Mouse (Mus musculus): ENCODE results near the gene Lipe.
A peak's percentile ranks its signal among the peaks of the same experiment; 100 is the strongest.

Lipe gene

DNA sequence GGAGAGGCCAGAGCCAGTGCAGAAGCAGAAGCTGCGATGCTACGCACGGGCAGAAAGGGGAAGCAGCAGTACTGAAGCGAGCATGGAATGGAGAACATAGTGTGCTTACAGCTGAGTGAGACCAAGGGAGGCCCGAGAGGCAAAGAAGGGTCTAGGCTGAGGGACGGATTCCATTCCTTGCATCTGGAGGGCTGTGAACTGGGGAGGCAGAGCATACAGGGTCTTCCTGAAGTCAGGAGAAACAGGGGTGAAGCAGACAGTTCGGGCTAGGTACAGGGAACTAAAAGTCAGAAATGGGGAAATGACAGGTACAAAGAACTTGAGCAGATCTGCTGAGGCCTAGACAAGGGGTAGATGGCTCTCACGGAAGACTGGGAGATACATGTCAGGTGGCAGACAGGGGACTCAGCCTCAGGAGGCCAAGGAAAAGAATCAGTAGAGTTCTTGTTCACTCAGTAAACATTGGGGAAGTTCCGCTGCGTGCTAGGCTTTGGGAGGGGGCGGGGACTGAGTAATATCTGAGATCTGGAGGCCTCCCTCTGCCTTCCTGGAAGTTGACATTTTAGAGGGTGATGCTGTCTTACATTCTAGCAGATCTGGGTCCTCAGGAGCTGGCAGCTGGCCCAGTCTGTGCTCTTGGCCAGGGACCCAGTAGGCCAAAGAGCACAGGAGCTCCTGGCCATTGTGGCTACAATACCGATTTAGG lies 12.5 kb downstream of the Lipe start:
- peak in 1 of 2 experiments; percentile 72 for DNase-seq (ENCODE audit: low spot score in 2 of 2)

- DNase-seq (ENCODE audit: low spot score in 2 of 2), result no peak
Measured at GRCm38 (mm10) chr7:25385259-25385658, 13.3 kb downstream of the Lipe start.

DNA sequence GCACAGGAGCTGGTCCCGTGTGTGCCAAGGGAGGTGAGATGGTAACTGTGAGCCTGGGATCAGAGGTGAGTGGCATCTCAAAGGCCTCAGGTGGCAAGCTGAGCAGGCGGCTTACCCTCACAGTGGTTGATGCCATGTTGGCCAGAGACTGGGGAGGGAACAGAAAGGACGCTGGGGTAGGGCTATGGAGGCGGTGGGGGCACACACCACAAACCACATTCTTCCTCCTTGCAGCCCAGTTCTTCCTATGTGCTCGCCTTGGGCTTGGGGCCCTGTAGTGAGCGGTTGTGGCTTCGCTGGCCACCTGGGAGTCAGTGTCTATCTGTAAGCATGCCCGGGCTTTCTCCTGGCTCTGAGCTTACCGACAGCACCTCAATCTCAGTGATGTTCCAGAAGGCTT lies 13.7 kb downstream of the Lipe start:
- DNase-seq (ENCODE audit: low spot score in 2 of 2), result no peak

DNA sequence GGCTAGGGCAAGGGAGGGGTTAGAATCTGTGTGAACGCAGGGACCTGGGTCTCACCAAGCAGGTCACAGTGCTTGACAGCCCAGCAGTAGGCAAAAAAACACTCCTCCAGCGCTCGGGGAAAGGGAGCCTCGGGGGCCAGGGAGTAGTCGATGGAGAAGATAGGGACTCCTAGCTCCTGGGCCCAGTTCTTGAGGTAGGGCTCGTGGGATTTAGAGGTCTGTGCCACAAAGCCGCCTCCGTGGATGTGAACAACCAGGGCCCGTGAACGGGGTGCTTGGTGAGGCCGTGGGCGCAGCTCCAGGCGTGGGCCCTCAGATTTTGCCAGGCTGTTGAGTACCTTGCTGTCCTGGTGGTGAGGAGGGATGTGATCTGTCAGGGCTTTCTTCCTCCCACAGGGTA lies 14.2 kb downstream of the Lipe start:
- DNase-seq (ENCODE audit: low spot score in 2 of 2), result no peak

GRCm38 (mm10) chr7:25383891-25384290 lies 14.6 kb downstream of the Lipe start:
- DNase-seq (ENCODE audit: low spot score in 2 of 2), result no peak

GRCm38 (mm10) chr7:25383385-25383784 lies 15.1 kb downstream of the Lipe start:
- no peak for DNase-seq (ENCODE audit: low spot score in 2 of 2)

DNA sequence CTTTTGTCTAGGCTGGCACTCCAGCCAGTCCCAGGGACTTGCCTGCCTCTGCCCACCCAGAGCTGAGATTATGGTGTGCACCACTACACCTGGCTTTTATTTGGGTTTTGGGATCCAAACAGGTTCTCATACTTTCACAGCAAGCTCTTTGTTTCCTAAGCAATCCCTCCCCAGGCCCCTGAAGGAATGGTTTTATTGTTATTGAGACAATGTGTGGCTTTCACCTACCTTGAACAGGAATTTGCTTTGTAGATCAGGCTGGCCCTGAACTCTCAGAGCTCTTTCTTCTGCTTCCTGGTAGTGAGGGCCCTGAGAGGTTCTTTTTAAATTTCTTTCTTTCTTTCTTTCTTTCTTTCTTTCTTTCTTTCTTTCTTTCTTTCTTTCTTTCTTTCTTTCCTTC lies 16.0 kb downstream of the Lipe start:
- DNase-seq (ENCODE audit: low spot score in 2 of 2), result no peak

GRCm38 (mm10) chr7:25381284-25381680 lies 17.2 kb downstream of the Lipe start:
- DNase-seq (ENCODE audit: low spot score in 2 of 2), result no peak

DNA sequence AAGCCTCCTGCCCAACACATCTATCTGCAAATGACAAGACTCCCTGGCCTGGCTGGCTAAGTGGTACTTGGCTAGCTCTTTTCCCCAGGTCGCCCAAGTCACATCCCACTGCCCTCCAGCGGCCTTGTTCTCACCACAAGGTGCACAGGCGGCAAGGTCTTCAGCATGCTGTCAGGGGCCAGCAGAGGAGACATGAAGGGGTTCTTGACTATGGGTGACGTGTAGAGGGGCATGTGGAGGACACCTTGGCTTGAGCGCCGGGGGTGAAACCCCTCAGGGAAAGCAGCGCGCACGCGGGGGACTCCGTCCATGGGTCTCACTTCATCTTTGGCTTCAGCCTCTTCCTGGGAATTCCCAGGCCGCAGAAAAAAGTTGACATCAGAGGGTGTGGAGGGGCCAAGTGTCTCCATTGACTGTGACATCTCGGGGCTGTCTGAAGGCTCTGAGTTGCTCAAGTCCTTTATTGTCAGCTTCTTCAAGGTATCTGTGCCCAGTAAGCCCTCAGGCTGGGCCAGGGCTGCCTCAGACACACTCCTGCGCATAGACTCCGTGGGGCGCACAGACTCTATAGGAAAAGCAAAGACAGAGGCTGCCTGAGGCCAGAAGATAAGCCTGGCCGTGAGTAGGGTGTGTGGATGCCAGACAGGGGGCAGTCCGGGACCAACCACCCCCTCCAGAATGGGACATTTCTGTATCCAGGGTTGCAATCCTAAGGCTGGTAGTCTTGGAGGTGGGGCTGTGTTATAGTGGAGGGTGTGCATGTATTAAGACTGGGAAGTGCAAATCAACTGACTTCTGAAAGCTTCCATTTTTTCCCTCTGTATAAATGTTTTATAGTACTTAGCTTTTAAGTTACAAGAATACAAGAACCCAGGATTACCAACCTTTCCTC lies 17.9 kb downstream of the Lipe start:
- no peak for DNase-seq (ENCODE audit: low spot score in 2 of 2)

DNA sequence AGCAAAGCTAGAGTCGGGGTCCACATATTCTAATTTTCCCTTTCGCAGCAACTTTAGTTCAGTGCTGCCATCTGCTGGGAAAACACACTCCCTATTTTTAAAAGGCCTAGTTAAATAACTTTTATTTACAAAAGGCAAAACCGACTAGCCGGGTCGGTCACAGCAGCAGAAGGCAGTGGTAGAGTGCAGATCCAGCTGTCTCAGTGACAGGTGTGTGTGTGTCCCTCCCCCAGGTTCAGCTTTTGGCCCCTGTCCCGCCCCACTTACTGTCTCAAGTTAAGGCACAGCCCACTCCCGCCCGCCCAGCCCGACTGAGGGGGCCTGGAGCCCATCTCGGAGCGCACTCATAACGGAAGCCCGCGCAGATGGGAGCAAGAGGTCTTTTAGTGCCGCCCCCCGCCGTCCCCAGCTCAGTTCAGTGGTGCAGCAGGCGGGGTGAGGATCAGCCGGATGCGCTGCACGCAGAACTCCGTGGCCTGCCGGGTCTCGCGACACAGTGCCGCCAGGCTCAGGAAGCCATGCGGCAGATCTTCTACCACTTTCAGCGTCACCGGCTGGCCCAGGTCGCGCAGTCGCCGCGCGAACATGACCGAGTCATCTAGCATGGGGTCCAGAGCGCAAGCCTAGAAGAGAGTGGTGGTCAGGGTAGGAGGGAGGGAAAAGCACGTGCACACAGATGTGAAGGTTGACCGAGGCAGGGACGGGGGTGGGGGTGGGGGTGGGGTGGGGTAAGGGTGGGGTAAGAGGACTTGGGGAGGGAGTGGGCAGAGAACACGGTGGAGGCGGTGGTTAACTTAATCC lies 18.8 kb downstream of the Lipe start:
- no peak for DNase-seq (ENCODE audit: low spot score in 2 of 2)

DNA sequence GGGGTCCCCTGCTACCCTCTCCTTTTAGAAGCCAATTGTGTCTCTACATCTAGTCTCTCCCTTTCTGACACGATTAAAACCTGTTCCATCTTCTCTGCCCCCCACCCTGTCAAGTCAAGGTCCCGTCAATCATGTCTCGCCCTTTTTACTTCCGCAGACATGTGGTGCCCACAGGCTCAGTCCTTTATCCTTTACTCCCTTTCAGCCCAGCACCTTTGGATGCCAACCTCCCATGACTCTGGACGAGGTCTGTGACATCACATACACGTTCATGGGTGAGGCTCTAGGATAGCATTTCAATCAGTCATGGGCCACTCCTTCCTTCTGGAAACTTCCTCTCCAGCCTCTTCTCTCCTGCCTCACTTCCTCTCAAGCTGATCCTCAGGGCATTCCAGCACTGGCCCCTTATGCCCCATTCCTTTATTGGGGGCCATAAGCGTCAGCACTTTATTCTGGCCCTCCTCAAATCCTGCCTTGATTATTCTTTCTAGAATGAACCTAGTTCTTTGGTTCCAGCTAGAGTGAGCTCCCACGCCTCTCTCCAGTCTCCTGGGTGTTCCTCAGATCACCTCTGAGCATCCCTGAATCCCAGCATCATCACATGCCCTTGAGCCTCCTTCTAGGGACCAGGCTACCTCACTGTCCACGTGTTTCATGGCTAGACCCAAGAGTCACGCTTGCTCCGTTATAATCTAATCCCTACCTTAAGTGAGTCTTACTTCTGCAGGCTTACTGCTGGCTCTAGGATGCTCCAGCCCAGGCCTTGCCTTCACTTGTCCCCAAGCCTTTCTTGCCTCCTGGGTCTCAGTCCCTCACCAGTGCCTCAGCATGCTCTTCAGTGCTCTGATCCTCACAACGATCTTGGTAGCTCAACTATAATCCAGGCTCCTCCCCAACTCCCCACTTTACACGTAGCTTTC lies 20.1 kb downstream of the Lipe start:
- no peak for DNase-seq (ENCODE audit: low spot score in 2 of 2)

- DNase-seq (ENCODE audit: low spot score in 2 of 2), result no peak
Measured at GRCm38 (mm10) chr7:25377100-25377700, 21.3 kb downstream of the Lipe start.

GRCm38 (mm10) chr7:25376556-25376955 lies 22.0 kb downstream of the Lipe start:
- DNase-seq (ENCODE audit: low spot score in 2 of 2), result peak; percentile 74 to 76

GRCm38 (mm10) chr7:25372441-25372840 lies 26.1 kb downstream of the Lipe start:
- no peak for DNase-seq (ENCODE audit: low spot score in 2 of 2)

DNA sequence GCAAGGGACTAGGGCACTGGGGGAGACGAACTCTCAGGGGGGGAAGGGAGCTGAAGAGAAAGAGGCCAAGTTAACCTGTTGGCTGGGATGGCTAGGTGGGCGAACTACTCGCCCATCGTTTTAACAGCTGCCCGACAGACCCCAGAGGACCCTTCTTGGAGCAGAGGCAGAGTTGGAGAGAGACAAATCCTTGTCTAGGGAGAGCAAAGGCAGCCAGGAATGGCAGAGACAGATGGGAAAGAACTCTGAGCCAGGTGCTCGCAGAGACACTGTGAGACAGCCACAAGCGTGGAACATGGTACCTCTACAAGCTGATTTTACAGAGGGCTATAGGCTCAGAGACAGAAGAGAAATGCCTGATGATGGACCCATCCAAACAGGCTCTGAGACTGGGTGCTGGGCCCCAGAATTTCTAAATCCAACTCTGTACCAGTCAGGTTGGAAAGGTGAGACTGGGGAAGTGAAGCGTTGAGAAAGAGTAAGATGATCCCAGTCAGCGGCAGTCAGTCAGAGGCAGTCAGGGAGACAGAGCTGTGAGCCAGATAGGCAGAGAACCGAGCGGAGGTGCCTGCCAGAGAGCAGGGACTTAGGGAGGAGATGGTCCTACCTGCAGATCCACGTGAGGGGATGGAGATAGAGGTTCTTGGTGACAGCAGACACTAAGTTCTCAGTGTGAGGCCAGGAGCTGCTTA lies 29.3 kb downstream of the Lipe start, which contains the start of gene Cnfn:
Gene Cnfn (minus strand): TSS at position 667 of the 692 bp plus-strand sequence.
- no peak for DNase-seq (ENCODE audit: low spot score in 2 of 2)

GRCm38 (mm10) chr7:25368333-25368732 lies 30.2 kb downstream of the Lipe start:
- no peak for DNase-seq (ENCODE audit: low spot score in 2 of 2)

GRCm38 (mm10) chr7:25367632-25368293 lies 30.7 kb downstream of the Lipe start:
- no peak for DNase-seq (ENCODE audit: low spot score in 2 of 2)

GRCm38 (mm10) chr7:25365937-25366625 lies 32.4 kb downstream of the Lipe start:
- no peak for DNase-seq (ENCODE audit: low spot score in 2 of 2)

DNA sequence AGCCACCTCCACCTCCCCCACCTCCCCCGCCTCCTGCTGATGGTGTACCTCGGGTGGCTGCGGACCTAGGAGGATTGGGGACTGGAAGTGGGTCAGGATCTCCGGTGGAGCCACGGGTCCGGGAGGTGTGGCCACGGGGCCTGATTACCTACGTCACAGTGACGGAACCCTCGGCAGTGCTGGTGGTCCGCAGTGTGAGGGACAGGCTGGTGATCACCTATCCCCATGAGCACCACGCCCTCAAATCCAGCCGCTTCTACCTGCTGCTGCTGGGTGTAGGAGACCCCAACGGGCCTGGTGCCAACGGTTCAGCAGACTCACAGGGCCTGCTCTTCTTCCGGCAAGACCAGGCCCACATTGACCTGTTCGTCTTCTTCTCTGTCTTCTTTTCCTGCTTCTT lies 34.9 kb downstream of the Lipe start:
- DNase-seq (ENCODE audit: low spot score in 2 of 2), result no peak
